Mouse (Mus musculus) testis, postnatal 14 days (tissue): Measurements from ENCODE around the gene Ddah2.
A peak's percentile ranks its signal among the peaks of the same experiment; 100 is the strongest.
"Not testable (repeated sequence)": the region's sequence is repeated elsewhere in the genome, so short reads cannot be mapped to it uniquely, and the experiment has no call there.

Experiments used
- DNase-seq: peaks from one replicate; pipeline ENCODE4 v3.0.0; 2021; ENCODE audit warnings: low spot score

Gene Ddah2

GRCm38 (mm10) chr17:35027277-35028068 is 31.4 kb upstream of the Ddah2 start, which contains the start of gene Sapcd1:
TSS of gene Sapcd1 (minus strand) at chr17:35028016.
- DNase-seq, result no peak

- DNase-seq, result no peak
These were observed 30.5 kb upstream of the Ddah2 start for GRCm38 (mm10) chr17:35028315-35028714.

GRCm38 (mm10) chr17:35029691-35030532 is 28.9 kb upstream of the Ddah2 start:
- no peak for DNase-seq

DNA sequence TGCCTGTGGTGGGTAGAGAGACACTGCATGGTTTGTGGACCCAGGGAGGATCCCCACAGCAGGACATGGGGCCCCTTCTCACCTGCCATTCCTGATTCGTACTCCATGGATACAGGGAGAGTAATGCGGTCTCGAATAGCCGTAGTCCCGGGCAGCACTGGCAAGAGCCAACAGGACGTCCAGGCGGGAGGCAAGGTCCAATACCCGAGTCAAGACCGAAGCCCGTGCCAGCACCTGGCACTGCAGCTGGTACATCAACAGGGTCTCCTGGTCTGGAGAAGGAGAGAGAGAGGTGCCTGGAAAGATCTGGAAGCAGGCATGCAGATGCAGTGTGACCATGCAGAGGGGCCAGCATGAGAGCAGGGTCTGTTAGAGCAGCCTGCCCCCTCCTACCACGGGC is 27.6 kb upstream of the Ddah2 start:
- DNase-seq, result no peak

- DNase-seq, result no peak
These were observed 27.0 kb upstream of the Ddah2 start for GRCm38 (mm10) chr17:35031880-35032279.

DNA sequence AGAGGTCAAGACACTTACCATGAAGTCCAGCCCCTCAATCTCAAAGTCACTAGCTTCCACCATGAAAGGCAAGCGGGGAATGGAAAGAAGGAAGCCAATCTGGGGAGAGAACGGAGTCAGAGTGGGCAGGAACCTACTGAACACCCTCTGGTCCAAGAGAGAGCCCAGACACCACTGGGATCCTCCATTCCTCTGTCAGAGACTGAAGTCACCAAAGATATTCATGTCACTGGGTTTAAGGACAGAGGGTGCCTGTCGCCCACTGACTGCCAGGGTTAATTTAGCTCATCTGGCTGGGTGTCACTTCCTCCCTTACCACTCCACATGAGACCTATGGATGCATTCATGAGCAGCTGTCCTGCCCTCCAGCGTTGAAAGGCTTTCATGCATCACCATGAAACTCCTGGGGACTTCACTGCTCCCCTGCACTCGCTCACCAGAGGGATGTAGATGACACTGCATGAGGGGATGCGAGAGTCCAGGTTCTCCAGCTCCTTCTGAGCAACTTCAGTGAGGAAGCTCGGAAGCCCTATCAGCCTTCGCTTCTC is 26.4 kb upstream of the Ddah2 start:
- DNase-seq, result no peak

DNA sequence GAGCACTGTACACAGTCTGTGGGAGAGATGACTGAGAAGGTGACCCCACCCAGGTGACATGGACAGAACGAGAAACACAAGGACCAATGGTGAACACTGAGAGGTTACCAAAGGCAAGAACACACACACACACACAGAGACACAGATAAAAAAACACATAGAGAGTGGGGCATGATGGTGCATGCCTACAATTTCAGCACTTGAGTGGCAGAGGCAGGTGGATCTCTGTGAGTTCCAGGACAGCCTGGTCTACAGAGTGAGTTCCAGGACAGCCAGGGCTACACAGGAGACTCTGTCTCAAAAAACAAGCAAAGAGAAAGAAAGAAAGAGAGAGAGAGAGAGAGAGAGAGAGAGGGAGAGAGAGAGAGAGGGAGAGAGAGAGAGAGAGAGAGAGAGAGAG is 25.1 kb upstream of the Ddah2 start:
- not testable (repeated sequence) for DNase-seq

DNA sequence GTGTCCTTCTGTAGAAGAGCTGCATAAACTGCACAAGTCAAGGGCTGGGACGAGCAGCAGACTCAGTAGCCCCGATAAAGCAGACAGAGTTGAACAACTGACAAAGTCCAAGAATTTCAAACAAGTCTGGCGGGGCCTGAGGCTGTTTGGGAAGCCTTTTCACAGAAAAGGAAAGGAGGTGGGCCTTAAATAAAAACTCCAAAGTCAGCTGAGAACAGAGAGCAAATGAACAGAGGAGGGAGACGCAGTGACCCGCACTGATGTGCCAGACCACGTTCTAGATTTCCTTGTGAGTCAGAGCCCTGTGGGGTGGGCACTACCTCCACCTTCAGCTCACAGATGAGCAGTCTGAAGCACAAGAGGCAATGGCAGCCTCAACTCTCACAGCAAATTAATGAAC is 23.9 kb upstream of the Ddah2 start:
- no peak for DNase-seq

DNA sequence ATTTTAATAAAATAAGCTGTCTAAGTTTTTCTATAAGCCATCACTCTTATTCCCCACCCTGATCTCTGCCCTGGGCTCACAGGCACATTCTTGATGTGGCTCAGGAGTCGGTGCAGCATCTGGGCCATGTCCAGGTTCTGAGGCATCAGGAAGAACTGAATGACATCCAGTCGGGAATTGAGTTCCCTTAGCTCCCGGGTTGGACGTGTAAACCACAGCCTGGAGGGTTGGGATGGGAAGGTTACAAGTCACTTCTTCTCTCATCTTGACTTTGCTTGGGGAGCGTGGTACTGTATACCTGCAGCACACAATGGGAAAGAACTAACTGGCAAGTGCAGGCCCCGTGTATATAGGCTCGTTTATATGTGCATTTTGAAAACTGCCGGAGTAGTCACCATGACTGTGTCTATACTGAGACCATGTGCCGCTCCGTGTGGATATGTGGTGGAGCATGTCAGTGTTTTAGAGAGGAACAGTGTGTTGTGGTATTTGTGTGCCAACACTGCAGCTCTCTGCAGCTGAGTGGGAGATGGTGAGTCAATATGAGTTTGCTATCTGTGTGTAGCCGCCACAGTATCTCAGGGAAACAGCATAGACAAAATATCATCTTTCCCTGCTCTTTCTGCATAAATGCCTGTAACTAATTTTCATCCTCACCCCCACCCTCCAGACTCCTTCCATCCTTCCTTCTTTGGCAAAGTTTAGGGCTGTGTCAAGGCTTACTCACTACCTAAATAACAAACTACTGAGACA is 19.5 kb upstream of the Ddah2 start:
- no peak for DNase-seq

DNA sequence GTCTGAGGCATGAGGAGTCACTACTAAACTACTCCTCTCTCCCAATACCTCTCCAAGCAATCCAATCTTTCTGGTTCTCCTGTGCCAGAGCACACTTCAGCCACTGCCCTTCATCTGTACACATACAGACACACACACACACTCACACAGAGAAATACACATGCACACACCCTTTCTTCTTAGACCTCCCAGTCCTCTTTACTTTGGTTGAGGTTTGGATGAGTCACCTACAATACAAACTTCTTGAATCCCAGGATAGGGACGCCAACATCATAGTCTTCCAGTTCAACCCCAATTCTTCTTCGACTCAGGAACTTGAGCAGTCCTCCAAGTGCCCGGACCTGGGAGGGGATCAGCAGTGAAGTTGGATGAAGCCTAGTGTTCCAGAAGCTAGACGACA is 15.0 kb upstream of the Ddah2 start:
- no peak for DNase-seq

- no peak for DNase-seq
These were observed 13.7 kb upstream of the Ddah2 start for GRCm38 (mm10) chr17:35044904-35045806.

- DNase-seq, result no peak
These were observed 12.8 kb upstream of the Ddah2 start for GRCm38 (mm10) chr17:35045807-35046680.

- peak; percentile 98 for DNase-seq
These were observed 12.0 kb upstream of the Ddah2 start, which contains the start of gene Msh5 for GRCm38 (mm10) chr17:35046681-35047455. TSS of gene Msh5 (minus strand) at chr17:35046745.

DNA sequence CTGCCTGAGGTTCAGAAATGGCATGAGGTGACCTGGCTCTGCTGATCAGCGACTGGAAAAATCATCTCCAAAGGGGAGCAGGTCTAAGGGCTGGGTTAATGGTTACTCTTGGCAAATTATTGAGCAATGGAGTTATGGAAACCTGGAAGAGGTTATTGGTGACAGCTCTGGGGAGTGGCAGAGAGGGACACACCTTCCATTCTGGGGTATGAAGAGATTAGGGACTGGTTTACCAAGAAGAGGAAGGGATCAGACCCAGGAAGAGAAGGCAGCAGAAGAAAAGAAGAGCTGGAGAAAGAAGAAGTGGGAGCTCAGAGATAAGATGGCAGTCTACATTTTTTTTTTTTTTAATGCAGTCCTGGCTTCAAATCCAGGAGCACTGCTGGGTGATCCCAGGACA is 11.1 kb upstream of the Ddah2 start:
- no peak for DNase-seq

DNA sequence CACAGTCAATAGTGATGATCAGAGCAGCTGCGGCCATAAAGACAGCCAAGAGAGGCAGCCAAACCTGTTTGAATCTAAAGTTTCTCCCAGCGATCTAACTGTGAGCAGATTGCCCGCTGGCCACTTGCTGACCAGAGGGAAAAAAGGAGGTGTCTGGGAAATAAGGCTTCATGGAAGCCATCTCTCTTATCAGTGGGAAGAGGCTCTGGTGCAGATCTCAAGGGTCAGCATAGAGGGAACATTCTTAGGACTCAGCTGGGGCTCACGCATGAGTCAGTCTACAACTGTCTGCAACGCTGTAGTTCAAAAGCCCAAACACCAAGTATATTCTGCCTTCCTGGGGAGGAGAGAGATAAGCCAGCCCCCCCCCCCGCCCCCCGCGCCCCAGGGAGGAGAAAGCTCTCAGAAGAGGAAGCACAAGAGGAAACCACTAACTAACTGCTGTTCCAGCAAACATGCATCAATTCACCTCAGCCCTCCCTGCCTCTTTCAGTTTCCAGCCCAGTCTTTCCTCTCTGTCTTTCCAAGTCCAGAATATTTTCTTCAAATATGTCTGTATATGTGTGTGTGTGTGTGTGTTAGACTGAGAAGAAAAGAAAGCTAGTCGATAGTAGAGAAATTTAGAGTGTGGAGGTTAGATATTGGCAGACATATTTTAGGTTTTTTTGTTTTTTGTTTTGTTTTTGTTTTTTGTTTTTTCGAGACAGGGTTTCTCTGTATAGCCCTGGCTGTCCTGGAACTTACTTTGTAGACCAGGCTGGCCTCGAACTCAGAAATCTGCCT is 10.5 kb upstream of the Ddah2 start:
- DNase-seq, result no peak

DNA sequence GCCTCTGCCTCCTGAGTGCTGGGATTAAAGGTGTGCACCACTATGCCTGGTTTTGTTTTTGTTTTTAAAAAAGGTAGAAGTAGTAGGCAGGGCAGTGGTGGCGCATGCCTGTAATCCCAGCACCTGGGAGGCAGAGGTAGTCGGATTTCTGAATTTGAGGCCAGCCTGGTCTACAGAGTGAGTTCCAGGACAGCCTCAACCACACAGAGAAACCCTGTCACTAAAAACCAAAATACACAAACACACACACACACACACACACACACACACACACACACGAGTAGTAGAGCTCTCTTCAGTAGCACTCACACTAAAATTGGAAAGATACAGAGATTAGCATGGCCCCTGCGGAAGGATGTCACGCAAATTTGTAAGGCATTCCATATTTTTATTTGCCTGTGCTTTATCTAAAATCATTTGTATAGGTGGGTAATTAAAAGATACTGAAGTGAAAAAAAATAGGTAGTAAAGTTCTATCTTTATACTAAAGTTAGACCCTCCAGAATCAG is 9.8 kb upstream of the Ddah2 start:
- DNase-seq, result no peak

DNA sequence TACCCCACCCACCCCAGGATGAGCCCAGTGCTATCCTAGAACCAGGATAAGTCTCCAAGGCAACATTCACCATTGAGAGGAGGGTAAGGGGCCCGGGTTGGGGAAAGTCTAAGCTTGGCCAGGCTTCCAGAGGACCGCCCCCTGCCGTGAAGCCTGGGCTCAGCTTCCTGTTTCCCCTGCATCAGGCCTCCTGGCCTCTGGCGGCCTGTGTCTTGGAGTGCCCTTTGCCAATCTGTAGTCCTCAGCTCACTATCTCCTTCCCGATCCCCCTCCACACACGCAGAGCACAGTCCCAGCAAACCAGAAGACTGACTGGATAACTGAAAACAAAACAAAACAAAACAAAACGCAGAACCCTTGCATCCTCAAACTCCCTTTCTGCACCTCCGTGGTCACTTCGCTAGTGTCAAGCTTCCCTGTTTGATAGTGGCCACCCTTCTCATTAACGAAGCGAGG is 9.2 kb upstream of the Ddah2 start, which contains the start of gene Clic1:
Clic1 (plus strand) TSS at position 406 of the 456 bp plus-strand sequence.
- DNase-seq, result peak; percentile 55
